Mouse (Mus musculus) embryonic facial prominence, embryonic 10.5 days (tissue): ENCODE measurements around the gene Ube2v1. TPM values are rescaled to one million over a fixed set of nuclear protein-coding genes. Genes with fewer than 3 reads are reported as not detected.

Experiments used
- DNase-seq: peaks from one replicate; pipeline ENCODE4 v3.0.0-alpha.2; 2017; ENCODE audit warnings: low spot score
- H3K27ac ChIP-seq: fragments of 300-500 bp; sonication (generic); replicated peaks from 2 replicates; pipeline ENCODE4 v1.5.1; 2016; ENCODE audit warnings: mild to moderate bottlenecking
- H3K27me3 ChIP-seq: fragments of 300-500 bp; sonication (generic); replicated peaks from 2 replicates; pipeline ENCODE4 v1.6.1; 2016; ENCODE audit warnings: low read depth, mild to moderate bottlenecking; ENCODE audit not compliant: poor library complexity, severe bottlenecking
- H3K36me3 ChIP-seq: fragments of 300-500 bp; sonication (generic); replicated peaks from 2 replicates; pipeline ENCODE4 v1.6.1; 2016; ENCODE audit warnings: mild to moderate bottlenecking, moderate library complexity
- H3K4me1 ChIP-seq: fragments of 300-500 bp; sonication (generic); 2 replicates; pipeline ENCODE4 v1.6.1; 2016
- H3K4me3 ChIP-seq: fragments of 300-500 bp; sonication (generic); 2 replicates; pipeline ENCODE4 v1.5.1; 2016; ENCODE audit warnings: mild to moderate bottlenecking, moderate library complexity
- H3K9me3 ChIP-seq: fragments of 300-500 bp; sonication (generic); 2 replicates; pipeline ENCODE4 v1.6.1; 2016; ENCODE audit warnings: mild to moderate bottlenecking
- WGBS: fragments of 180-500 bp; shearing (Covaris S2); methylation state at CpG from one replicate; pipeline ENCODE4 v1.1.7; 2016; 5-methylcytosine and 5-hydroxymethylcytosine counted together
- polyA plus RNA-seq: library from polyadenylated mRNA; unstranded; fragments of >200 nt; fragmentation: Nextera tagmentation; extraction: Ambion mirVana; gene quantifications from 2 replicates; pipeline ENCODE4 v1.2.1, GENCODE M21; 2016

Ube2v1 gene
- polyA plus RNA-seq, result 384 and 394 TPM in 2 replicates

- Histone ChIP-seq H3K4me1 (peaks cover 64% of the 10 kb centered on the region), H3K27me3 (no peaks in the 10 kb centered on the region)
- under 1% methylated on average over 87 of the region's 87 CpGs for WGBS
Observed at GRCm38 (mm10) chr2:167631591-167632448, at the start of gene Ube2v1. Gene Ube2v1 (minus strand): TSS chr2:167632095.

DNA sequence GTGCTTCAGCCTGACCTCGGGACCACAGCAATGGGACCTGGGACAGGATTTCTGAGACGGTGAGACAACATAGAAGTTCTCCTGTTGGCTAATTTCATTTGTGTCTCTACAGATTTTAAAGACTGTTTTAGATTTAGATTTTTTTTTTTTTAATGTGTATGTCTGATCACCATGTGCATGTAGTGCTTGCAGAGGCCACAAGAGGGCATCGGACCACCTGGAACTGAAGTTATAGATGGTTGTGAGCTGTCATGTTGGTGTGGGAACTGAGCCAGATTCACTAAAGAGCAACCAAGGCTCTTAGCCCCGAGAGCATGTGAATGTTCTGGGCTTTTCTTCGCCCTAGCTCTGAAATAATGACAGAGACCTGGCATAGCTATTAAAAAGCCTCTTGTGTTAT, 48.8 kb upstream of the Ube2v1 start:
- Histone ChIP-seq H3K27me3 (peaks cover 5% of the 10 kb centered on the region), H3K27ac (no peak overlapping the region), H3K9me3 (no peaks in the 10 kb centered on the region), H3K4me1 (peaks cover 6% of the 10 kb centered on the region), H3K4me3 (no peak overlapping the region), H3K36me3 (no peaks in the 10 kb centered on the region)
- peak; percentile 64 for DNase-seq
- 55% methylated on average over 5 of the region's 5 CpGs for WGBS

More at GRCm38 (mm10) chr2:167631591-167632448, at the start of gene Ube2v1:
- no peaks in the 10 kb centered on the region for H3K9me3 ChIP-seq
- H3K27ac ChIP-seq, result peak within 1 kb of the TSS; percentile 98
- peak; percentile 99 for DNase-seq
- H3K36me3 ChIP-seq, result peaks cover 29% of the 10 kb centered on the region
- peak within 1 kb of the TSS; percentile 99 for H3K4me3 ChIP-seq

DNA sequence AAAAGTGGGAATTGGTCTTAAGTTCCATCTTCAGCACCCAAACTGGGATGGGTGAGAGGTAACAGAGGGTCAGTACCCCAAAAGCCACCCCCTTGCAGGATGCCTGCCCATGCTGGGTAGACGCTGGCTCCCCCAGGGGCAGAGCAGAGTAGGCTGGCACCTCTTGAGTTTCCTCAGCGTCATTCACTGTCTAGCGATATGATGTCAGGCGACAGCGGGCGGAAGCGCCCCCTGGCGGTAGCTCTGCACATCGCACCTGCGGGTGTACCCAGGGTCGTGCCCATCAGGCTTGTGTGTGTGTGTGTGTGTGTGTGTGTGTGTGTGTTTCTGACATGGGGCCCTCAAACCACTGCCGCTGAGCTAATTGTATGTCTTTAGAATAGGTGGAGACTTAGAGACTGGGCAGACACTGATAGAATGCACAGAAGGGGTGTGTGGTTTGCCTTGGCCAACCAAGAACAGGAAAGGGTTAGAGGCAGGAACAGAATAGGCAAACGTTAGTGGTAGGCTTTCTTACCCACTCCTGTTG, 48.1 kb upstream of the Ube2v1 start:
- H3K27ac ChIP-seq, result no peak overlapping the region
- peak; percentile 87 for DNase-seq
- peaks cover 13% of the 10 kb centered on the region for H3K4me1 ChIP-seq
- WGBS, result 3% methylated on average over 13 of the region's 13 CpGs
- H3K27me3 ChIP-seq, result no peaks in the 10 kb centered on the region
- no peaks in the 10 kb centered on the region for H3K9me3 ChIP-seq
- H3K36me3 ChIP-seq, result no peaks in the 10 kb centered on the region
- no peak overlapping the region for H3K4me3 ChIP-seq

DNA sequence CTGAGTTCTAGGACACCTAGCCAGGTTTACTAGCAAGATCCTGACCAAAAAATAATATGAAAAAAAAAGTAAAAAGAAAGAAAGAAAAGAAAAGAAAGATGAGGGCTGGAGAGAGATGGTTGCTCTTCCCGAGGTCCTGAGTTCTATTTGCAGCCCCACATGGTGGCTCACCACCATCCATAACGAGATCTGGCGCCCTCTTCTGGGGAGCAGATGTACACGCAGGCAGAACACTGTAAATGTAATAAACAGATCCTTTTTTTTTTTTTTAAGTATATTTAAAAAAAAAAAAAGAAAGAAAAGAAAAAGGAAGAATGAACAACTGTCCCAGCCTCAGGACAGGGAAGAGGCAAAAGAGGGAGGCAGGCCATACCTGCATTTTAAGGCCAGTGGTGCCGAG, 46.7 kb upstream of the Ube2v1 start:
- H3K27ac ChIP-seq, result no peak overlapping the region
- H3K4me1 ChIP-seq, result peaks cover 13% of the 10 kb centered on the region
- DNase-seq, result no peak
- H3K27me3 ChIP-seq, result no peaks in the 10 kb centered on the region
- no peaks in the 10 kb centered on the region for H3K9me3 ChIP-seq
- 49% methylated on average over 5 of the region's 5 CpGs for WGBS
- no peaks in the 10 kb centered on the region for H3K36me3 ChIP-seq
- H3K4me3 ChIP-seq, result no peak overlapping the region

DNA sequence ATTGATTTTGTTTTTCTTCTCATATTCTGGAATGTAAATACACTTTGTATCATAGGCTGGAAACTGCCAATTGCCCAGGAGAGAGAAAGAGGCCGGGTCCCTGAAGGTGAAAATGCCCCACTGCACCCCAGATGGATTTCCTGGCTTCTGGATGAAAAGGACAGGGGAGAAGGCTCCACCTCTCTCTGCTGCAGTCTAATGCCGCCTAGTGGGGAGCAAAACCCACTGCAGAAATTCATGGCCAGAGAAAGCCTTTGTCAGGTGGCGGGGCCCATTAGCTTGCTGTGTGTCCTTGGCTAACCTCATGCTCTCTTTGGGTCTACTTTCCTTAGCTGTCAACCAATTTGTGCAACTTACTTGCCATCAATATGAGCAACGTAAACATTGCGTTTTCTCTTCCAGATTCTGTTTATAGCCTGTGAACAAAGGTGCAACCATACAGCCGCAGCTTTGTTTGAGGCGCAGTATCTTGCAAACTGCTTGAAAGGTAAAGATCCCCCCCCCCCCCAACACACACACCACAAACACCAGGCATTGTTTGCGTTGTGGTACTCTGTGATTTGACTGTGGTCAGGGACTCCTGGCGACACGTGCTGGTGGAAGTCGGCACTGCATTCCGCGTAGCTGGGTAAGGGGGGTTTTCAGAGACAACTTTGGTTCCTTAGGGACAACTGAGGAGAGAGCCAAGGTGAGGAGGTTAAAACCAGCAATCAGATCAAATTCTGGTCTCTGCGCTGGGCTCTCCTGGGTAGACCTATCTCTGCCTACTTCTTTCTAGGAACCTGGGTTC, 43.4 kb upstream of the Ube2v1 start:
- Histone ChIP-seq H3K9me3 (no peaks in the 10 kb centered on the region), H3K27ac (no peak overlapping the region), H3K36me3 (no peaks in the 10 kb centered on the region), H3K4me3 (no peak overlapping the region), H3K27me3 (no peaks in the 10 kb centered on the region), H3K4me1 (peaks cover 30% of the 10 kb centered on the region)
- DNase-seq, result peak; percentile 54
- 40% methylated on average over 14 of the region's 14 CpGs for WGBS

- Histone ChIP-seq H3K27me3 (no peaks in the 10 kb centered on the region), H3K9me3 (no peaks in the 10 kb centered on the region), H3K4me3 (0 out of 2 replicates have a peak overlapping the region, but pooled peaks have one; percentile 2), H3K36me3 (no peaks in the 10 kb centered on the region), H3K27ac (no peak overlapping the region), H3K4me1 (peaks cover 25% of the 10 kb centered on the region)
- DNase-seq, result peak; percentile 49
- WGBS, result 38% methylated on average over 13 of the region's 13 CpGs
Observed at GRCm38 (mm10) chr2:167672212-167672685, 40.4 kb upstream of the Ube2v1 start.

GRCm38 (mm10) chr2:167671101-167671633, 39.3 kb upstream of the Ube2v1 start:
- Histone ChIP-seq H3K36me3 (no peaks in the 10 kb centered on the region), H3K27me3 (no peaks in the 10 kb centered on the region), H3K4me3 (no peak overlapping the region), H3K27ac (0 out of 2 replicates have a peak overlapping the region, but pooled peaks have one; percentile 21), H3K9me3 (no peaks in the 10 kb centered on the region), H3K4me1 (peaks cover 25% of the 10 kb centered on the region)
- WGBS, result 79% methylated on average over 5 of the region's 5 CpGs
- no peak for DNase-seq

DNA sequence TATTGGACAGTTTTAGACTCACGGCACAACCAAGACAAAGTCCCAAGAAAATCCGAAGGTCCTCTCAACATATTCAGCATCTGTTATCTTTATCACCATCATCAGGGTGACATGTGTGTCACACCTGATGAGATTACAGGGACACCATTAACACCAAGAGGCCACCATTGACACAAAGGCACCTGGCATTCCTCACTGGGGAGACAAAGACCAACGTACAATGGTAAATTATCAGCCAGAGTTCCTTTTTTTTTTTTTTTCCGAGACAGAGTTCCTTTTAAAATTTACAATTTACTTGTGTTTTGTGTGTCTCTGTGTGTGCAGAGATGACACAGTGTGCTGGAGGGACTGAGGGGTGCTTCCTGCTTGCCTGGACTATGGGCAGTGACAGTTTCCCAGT, 37.5 kb upstream of the Ube2v1 start:
- H3K9me3 ChIP-seq, result no peaks in the 10 kb centered on the region
- 83% methylated on average over 4 of the region's 4 CpGs for WGBS
- no peak overlapping the region for H3K27ac ChIP-seq
- H3K36me3 ChIP-seq, result no peaks in the 10 kb centered on the region
- peaks cover 17% of the 10 kb centered on the region for H3K4me1 ChIP-seq
- no peak for DNase-seq
- H3K27me3 ChIP-seq, result no peaks in the 10 kb centered on the region
- H3K4me3 ChIP-seq, result no peak overlapping the region

GRCm38 (mm10) chr2:167668426-167668825, 36.5 kb upstream of the Ube2v1 start:
- 85% methylated on average over 5 of the region's 5 CpGs for WGBS
- peaks cover under 1% of the 10 kb centered on the region; the same call in 1 of the 2 replicates for H3K27me3 ChIP-seq
- H3K27ac ChIP-seq, result no peak overlapping the region
- no peak for DNase-seq
- no peak overlapping the region for H3K4me3 ChIP-seq
- no peaks in the 10 kb centered on the region for H3K9me3 ChIP-seq
- no peaks in the 10 kb centered on the region for H3K36me3 ChIP-seq
- peaks cover 17% of the 10 kb centered on the region for H3K4me1 ChIP-seq

GRCm38 (mm10) chr2:167665972-167666713, 34.2 kb upstream of the Ube2v1 start:
- WGBS, result 79% methylated on average over 18 of the region's 18 CpGs
- no peak for DNase-seq
- Histone ChIP-seq H3K27ac (no peak overlapping the region), H3K4me1 (peaks cover 14% of the 10 kb centered on the region), H3K36me3 (no peaks in the 10 kb centered on the region), H3K9me3 (no peaks in the 10 kb centered on the region), H3K4me3 (no peak overlapping the region), H3K27me3 (peaks cover 16% of the 10 kb centered on the region)

GRCm38 (mm10) chr2:167662713-167663112, 30.8 kb upstream of the Ube2v1 start:
- Histone ChIP-seq H3K36me3 (peaks cover 9% of the 10 kb centered on the region), H3K4me3 (peak overlapping the region; percentile 81), H3K27me3 (peaks cover 16% of the 10 kb centered on the region), H3K9me3 (no peaks in the 10 kb centered on the region), H3K27ac (no peak overlapping the region), H3K4me1 (peaks cover 43% of the 10 kb centered on the region)
- DNase-seq, result no peak
- WGBS, result 53% methylated on average over 6 of the region's 6 CpGs
